Mouse (Mus musculus) frontal cortex, adult 2 months (tissue): ENCODE measurements at regions not wholly inside any gene's neighbourhood (a gene's known extent, or its start where the extent isn't known, plus 50 kb on each side); places are given as distances from the start of the nearest gene placed in this dataset.

Source experiments
- DNase-seq, 2 experiments: peaks; one replicate each; pipeline ENCODE4 v3.0.0; 2022; ENCODE audit warnings: low spot score in 1 of 2; ENCODE audit errors: extremely low spot score in 1 of 2

DNA sequence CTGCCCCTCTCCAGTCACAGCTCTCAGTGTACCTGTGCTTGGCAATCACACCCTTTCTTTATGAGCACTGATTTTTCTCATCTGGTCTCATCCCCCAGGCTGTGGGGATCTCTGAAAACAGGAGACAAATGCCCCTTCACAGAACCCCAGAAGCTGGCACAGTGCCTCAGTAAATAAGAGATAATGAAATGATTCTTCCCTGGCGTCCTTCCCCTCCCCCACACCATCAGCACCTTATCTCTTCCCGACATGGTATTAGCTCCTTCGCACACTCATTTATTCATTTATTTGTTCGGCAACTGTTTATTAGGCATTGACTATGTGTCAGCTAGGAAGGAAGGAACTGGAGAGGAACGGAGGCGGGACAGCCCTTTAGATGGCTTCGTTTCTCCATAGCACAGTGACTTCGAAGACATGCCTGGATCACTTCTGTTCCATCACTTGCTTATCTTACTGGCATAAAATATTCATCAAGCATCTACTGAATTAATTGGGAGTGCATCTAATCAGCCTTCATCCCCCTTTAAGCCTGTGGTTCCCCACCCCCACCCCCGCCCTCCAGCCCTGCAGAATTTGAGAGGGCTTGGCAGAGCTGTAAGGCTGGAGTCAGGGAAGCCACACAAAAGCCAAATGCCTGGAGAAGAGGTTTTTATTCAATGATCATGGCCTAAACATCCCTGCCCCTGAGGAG is 51.6 kb upstream of the Tbc1d21 start:
- DNase-seq, result no peak

DNA sequence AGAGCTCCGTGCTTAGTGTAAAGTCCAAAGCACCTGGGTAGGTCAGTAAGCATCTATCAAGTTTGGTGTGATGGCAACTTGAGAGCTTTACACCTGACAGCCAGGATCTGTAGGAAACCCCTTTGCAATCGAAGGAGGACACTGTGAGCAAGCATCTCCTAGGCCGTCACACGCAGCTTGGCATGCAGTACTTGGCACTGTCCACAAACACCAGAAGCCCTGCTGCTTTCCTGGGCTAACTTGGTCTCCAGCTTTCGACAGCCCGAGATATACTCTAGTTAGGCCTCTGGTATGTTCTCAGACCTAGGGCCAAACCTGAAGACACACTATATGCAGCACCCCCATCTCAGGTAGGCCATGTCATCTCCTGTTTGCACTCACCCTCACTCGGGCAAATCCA is 58.5 kb upstream of the Tbc1d21 start:
- no peak for DNase-seq

DNA sequence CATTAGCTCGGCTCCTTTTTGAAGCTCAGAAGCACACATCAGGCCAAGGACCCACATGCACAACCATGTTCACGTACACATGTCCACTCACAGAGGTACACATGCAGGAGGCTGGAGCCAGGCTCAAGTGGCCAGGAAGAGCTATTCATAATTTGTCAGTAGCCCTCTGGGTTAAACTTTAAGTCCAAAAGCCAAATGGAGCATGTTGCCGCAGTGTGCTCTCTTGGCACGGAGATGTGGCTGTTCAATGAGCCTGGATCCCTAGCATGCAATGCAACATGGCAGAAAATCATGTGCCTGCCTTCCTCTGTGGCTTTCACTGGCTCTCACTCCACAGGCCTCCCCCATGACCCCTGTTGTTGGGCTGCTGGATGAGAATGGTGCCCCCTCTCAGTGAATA is 57.6 kb upstream of the Insyn1 start:
- no peak for DNase-seq

DNA sequence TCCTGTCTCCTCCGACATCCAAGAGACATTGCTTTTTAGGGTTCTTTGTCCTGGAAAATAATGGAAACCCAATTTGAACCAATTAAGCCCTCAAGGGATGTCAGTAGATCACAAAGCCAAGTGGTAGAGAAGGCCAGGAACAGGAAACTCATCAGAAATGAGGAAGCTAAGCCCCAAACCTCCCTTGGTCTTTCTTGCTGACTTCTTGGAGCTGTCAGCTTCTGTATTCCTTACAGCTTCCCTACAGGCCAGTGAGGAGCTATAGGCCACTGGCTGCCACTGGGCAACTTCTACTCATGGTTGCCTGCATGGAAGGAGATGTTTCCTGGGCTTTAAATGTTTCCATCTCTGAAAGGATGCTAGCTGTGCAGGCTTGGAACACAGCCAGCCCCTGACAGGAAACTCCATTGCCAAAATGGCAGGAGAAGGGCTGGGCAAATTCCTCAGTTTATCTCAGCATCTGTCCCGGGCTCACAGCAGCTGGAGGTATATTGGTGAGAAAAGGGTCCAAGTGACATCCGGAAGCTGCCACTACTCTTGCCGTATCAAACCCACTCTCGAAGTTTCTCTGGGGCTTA is 55.5 kb upstream of the Insyn1 start:
- DNase-seq, result no peak

DNA sequence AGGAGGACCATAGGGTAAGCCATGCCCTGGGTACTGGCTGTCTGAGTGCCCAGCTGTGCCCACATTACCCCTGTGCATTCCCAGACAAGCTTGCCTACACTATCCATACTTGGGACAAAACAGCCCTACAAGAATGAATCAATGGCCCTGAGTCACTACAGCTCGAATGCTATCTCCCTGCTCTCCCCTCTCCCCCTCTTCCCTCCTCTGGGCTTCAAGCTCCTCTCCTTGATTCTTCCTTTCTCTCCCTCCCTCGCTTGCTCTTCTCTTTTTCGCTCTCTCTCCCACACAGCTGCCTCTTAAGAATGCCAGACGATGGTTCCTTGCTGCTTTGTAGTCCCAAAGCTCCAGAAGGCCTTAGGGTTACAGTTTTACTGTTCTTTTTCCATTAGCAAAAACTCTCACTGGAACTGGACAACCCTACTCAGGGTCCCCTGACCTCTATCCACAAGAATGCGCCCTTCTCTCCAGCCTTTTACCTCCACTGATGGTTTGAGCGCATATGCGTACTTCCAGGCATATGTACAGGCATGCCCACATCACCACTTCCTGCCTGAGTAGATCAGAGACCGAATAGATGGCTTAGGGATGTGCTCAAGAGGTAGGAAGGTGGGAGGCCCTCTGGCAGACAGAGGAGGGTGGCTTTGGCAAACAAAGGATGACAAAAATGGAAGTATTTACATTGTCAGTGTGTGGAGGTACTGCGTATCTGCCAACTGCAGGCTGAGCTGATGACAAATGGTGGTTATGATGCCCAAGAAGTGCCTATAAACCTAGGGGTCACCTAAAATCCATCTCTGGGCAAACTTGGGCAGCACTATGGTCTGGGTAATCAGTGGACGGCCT is 51.9 kb upstream of the Insyn1 start:
- DNase-seq, result peak in 1 of 2 experiments; percentile 60

DNA sequence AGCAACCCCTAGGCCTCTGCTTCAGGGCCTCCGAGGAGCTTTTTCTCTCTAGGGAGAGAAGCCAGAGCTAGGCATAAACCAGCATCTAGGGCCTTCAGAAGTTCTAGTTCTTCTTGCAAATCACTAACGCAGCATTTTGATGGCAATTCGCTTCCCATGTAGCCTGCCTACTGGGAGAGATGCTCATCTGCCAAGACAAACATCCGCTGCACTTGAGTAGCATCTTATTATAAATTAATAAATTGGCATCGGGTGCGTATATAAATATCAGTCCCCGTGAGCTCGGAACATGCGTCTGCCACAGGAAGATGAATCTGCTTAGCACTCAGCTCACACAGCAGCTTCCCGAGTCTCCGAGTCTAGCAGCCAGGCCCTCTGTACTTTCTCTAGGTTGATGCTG is 50.9 kb upstream of the Insyn1 start:
- DNase-seq, result no peak

DNA sequence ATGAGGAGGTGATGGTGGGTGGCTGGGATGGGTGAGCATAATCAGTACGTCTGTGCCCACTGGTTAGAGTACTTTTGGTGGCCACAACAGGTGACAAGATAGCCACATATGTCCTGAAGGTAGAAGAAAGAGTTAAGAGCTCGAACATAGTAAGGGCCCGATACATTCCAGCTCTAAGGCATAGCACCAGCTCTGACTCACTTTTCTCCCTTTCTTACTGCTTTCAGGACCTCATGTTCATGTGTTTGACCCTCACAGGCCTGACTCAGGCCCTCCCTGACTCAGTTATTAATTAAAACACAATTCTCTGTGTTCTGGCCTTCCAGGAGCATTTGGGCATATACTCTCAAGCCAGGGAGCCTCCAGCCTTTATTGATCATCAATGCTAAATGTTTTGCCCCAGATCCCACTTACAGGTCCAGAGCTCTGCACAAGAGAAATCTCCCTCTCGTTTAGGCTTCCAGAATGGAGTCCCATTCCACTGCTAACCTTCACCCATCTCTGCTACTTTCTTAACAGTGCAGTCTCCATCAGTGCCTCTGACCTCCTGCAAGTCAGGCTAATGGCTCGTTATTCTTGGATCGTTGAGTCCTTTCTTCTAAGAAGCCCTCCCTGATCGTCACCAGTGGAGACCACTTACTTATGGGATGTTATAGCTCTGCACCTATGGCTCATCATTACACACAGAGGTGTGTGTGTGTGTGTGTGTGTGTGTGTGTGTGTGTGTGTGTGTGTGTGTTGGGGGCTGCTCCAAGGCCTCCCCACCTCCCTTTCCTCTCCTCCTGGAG is 50.1 kb upstream of the Insyn1 start:
- no peak for DNase-seq
